Mouse (Mus musculus) layer of hippocampus, postnatal 36 days (tissue): ENCODE results near the gene Gm42906. TPM values are rescaled to one million over a fixed set of nuclear protein-coding genes. Genes with fewer than 3 reads are reported as not detected.

Source experiments
- DNase-seq, 2 experiments: peaks; one replicate each; pipeline ENCODE4 v3.0.0; 2022
- total RNA-seq, 2 experiments: library from RNA; stranded (reverse); gene quantifications; 2 replicates each; pipeline ENCODE4 v1.2.3; 2021

Gm42906 gene
- total RNA-seq, 2 experiments from 2014 or later, result not detected

GRCm38 (mm10) chr5:151145807-151146206, 282.2 kb downstream of the Gm42906 start:
- DNase-seq, result no peak

GRCm38 (mm10) chr5:151143955-151144354, 284.0 kb downstream of the Gm42906 start:
- no peak for DNase-seq

- peak in 1 of 2 experiments; percentile 28 for DNase-seq
Observed at GRCm38 (mm10) chr5:151142671-151143601, 285.0 kb downstream of the Gm42906 start.

- DNase-seq, result no peak
Observed at GRCm38 (mm10) chr5:151142241-151142640, 285.7 kb downstream of the Gm42906 start.

GRCm38 (mm10) chr5:151137901-151138300, 290.1 kb downstream of the Gm42906 start:
- DNase-seq, result no peak

GRCm38 (mm10) chr5:151137311-151137710, 290.7 kb downstream of the Gm42906 start:
- no peak for DNase-seq

- DNase-seq, result no peak
Observed at GRCm38 (mm10) chr5:151135965-151136364, 292.0 kb downstream of the Gm42906 start.

- no peak for DNase-seq
Observed at GRCm38 (mm10) chr5:151135078-151135826, 292.7 kb downstream of the Gm42906 start.

- DNase-seq, result no peak
Observed at GRCm38 (mm10) chr5:151134202-151134601, 293.8 kb downstream of the Gm42906 start.

- DNase-seq, result no peak
Observed at GRCm38 (mm10) chr5:151133744-151134143, 294.2 kb downstream of the Gm42906 start.

- DNase-seq, result no peak
Observed at GRCm38 (mm10) chr5:151129762-151130161, 298.2 kb downstream of the Gm42906 start.

- DNase-seq, result peak in 1 of 2 experiments; percentile 29
Observed at GRCm38 (mm10) chr5:151127298-151127717, 300.7 kb downstream of the Gm42906 start.

GRCm38 (mm10) chr5:151126608-151127005, 301.4 kb downstream of the Gm42906 start:
- no peak for DNase-seq

- no peak for DNase-seq
Observed at GRCm38 (mm10) chr5:151125985-151126607, 301.9 kb downstream of the Gm42906 start.

GRCm38 (mm10) chr5:151117846-151118245, 310.1 kb downstream of the Gm42906 start:
- DNase-seq, result no peak

- DNase-seq, result no peak
Observed at GRCm38 (mm10) chr5:151116192-151116887, 311.6 kb downstream of the Gm42906 start.

GRCm38 (mm10) chr5:151112743-151113142, 315.2 kb downstream of the Gm42906 start:
- DNase-seq, result no peak

GRCm38 (mm10) chr5:151111080-151111871, 316.7 kb downstream of the Gm42906 start:
- DNase-seq, result no peak

GRCm38 (mm10) chr5:151110461-151110908, 317.5 kb downstream of the Gm42906 start:
- peak; percentile 38 to 41 for DNase-seq

GRCm38 (mm10) chr5:151109822-151110221, 318.1 kb downstream of the Gm42906 start:
- no peak for DNase-seq

- DNase-seq, result no peak
Observed at GRCm38 (mm10) chr5:151108955-151109354, 319.0 kb downstream of the Gm42906 start.
